Mouse (Mus musculus): ENCODE measurements around the gene Igsf11.

- TF ChIP-seq CTCF (IDR thresholded peaks at IDR 0.05; ENCODE audit: low read depth, low read length) (no peak), POLR2A (IDR thresholded peaks at IDR 0.05; ENCODE audit: extremely low read depth, insufficient read depth, low read length) (no peak)
Measured at GRCm38 (mm10) chr16:38873231-38873630, 19.2 kb upstream of the Igsf11 start.

Measured in liver, adult 2 months (tissue).